Mouse (Mus musculus): Measurements from ENCODE around the gene Slc22a18. TPM values are rescaled to one million over a fixed set of nuclear protein-coding genes. Genes with fewer than 3 reads are reported as not detected.

Slc22a18 gene
- polyA plus RNA-seq (2015; fragmentation: Nextera tagmentation; extraction: Ambion mirVana) = 0.39 and 0.74 TPM in 2 replicates

GRCm38 (mm10) chr7:143473347-143474101, at the start of gene Slc22a18:
Gene Slc22a18, plus strand, starts transcription at chr7:143473736.
- peaks cover 16% of the 10 kb centered on the region for H3K27me3 ChIP-seq
- 54% methylated on average over 4 of the region's 4 CpGs for WGBS
- no peak within 1 kb of the TSS for H3K9ac ChIP-seq (replicated peaks)
- ATAC-seq = no peak
- H3K4me3 ChIP-seq (replicated peaks) = no peak within 1 kb of the TSS
- peaks cover 5% of the 10 kb centered on the region; the same call in 1 of the 2 replicates for H3K4me1 ChIP-seq (replicated peaks)
- H3K36me3 ChIP-seq = no peaks in the 10 kb centered on the region
- no peaks in the 10 kb centered on the region for H3K9me3 ChIP-seq
- no peak within 1 kb of the TSS for H3K27ac ChIP-seq
- H3K4me2 ChIP-seq (replicated peaks) = no peak within 1 kb of the TSS

- peaks cover 28% of the 10 kb centered on the region for H3K4me1 ChIP-seq (replicated peaks)
- ATAC-seq = peak; percentile 86
- peaks cover 4% of the 10 kb centered on the region; the same call in 1 of the 2 replicates for H3K27me3 ChIP-seq
- peak overlapping the region; percentile 19; the same call in 1 of the 2 replicates for H3K4me2 ChIP-seq (replicated peaks)
- H3K4me3 ChIP-seq (replicated peaks) = no peak overlapping the region
- H3K9me3 ChIP-seq = no peaks in the 10 kb centered on the region
- H3K27ac ChIP-seq = peak overlapping the region; percentile 72
- 14% methylated on average over 23 of the region's 23 CpGs for WGBS
- no peaks in the 10 kb centered on the region for H3K36me3 ChIP-seq
- H3K9ac ChIP-seq (replicated peaks) = no peak overlapping the region; the same call in 1 of the 2 replicates
Observed at GRCm38 (mm10) chr7:143428142-143428813, 45.3 kb upstream of the Slc22a18 start.

- Histone ChIP-seq H3K27ac (peak overlapping the region; percentile 72), H3K9ac (replicated peaks) (no peak overlapping the region; the same call in 1 of the 2 replicates)
- peak; percentile 53; the same call in 1 of the 2 replicates for ATAC-seq
Observed at GRCm38 (mm10) chr7:143428814-143429499, 44.6 kb upstream of the Slc22a18 start.

GRCm38 (mm10) chr7:143432631-143433030, 40.9 kb upstream of the Slc22a18 start:
- no peak overlapping the region for H3K27ac ChIP-seq
- no peak for ATAC-seq
- no peak overlapping the region for H3K4me3 ChIP-seq (replicated peaks)
- 88% methylated on average over 1 of the region's 1 CpGs for WGBS
- no peak overlapping the region for H3K9ac ChIP-seq (replicated peaks)
- 0 out of 2 replicates have a peak, but pooled peaks cover 4% of the 10 kb centered on the region for H3K27me3 ChIP-seq
- H3K4me2 ChIP-seq (replicated peaks) = no peak overlapping the region
- peaks cover 36% of the 10 kb centered on the region for H3K4me1 ChIP-seq (replicated peaks)
- H3K9me3 ChIP-seq = no peaks in the 10 kb centered on the region
- H3K36me3 ChIP-seq = no peaks in the 10 kb centered on the region

More at GRCm38 (mm10) chr7:143428814-143429499, 44.6 kb upstream of the Slc22a18 start:
- peaks cover 4% of the 10 kb centered on the region; the same call in 1 of the 2 replicates for H3K27me3 ChIP-seq
- 18% methylated on average over 2 of the region's 2 CpGs for WGBS
- no peaks in the 10 kb centered on the region for H3K36me3 ChIP-seq
- no peak overlapping the region for H3K4me3 ChIP-seq (replicated peaks)
- H3K9me3 ChIP-seq = no peaks in the 10 kb centered on the region
- H3K4me1 ChIP-seq (replicated peaks) = peaks cover 32% of the 10 kb centered on the region
- H3K4me2 ChIP-seq (replicated peaks) = peak overlapping the region; percentile 19; the same call in 1 of the 2 replicates

GRCm38 (mm10) chr7:143433331-143433730, 40.2 kb upstream of the Slc22a18 start:
- H3K9ac ChIP-seq (replicated peaks) = no peak overlapping the region
- no peaks in the 10 kb centered on the region for H3K9me3 ChIP-seq
- ATAC-seq = no peak
- H3K36me3 ChIP-seq = no peaks in the 10 kb centered on the region
- no peak overlapping the region for H3K4me3 ChIP-seq (replicated peaks)
- WGBS = 57% methylated on average over 7 of the region's 7 CpGs
- no peak overlapping the region for H3K27ac ChIP-seq
- H3K27me3 ChIP-seq = 0 out of 2 replicates have a peak, but pooled peaks cover 4% of the 10 kb centered on the region
- H3K4me2 ChIP-seq (replicated peaks) = no peak overlapping the region
- H3K4me1 ChIP-seq (replicated peaks) = peaks cover 35% of the 10 kb centered on the region

GRCm38 (mm10) chr7:143437231-143437893, 36.2 kb upstream of the Slc22a18 start:
- Histone ChIP-seq H3K4me1 (replicated peaks) (peaks cover 35% of the 10 kb centered on the region), H3K36me3 (no peaks in the 10 kb centered on the region), H3K9me3 (no peaks in the 10 kb centered on the region), H3K4me3 (replicated peaks) (peak overlapping the region; percentile 44), H3K9ac (replicated peaks) (peak overlapping the region; percentile 78), H3K27ac (peak overlapping the region; percentile 76), H3K4me2 (replicated peaks) (peak overlapping the region; percentile 80), H3K27me3 (0 out of 2 replicates have a peak, but pooled peaks cover 15% of the 10 kb centered on the region)
- peak; percentile 79 for ATAC-seq
- WGBS = 19% methylated on average over 14 of the region's 18 CpGs

GRCm38 (mm10) chr7:143437894-143438581, 35.5 kb upstream of the Slc22a18 start:
- Histone ChIP-seq H3K4me1 (replicated peaks) (peaks cover 33% of the 10 kb centered on the region), H3K9ac (replicated peaks) (peak overlapping the region; percentile 78), H3K9me3 (no peaks in the 10 kb centered on the region), H3K27me3 (peaks cover 19% of the 10 kb centered on the region; the same call in 1 of the 2 replicates), H3K4me3 (replicated peaks) (peak overlapping the region; percentile 44), H3K4me2 (replicated peaks) (peak overlapping the region; percentile 80), H3K27ac (peak overlapping the region; percentile 76), H3K36me3 (no peaks in the 10 kb centered on the region)
- ATAC-seq = peak; percentile 87
- WGBS = under 1% methylated on average over 40 of the region's 63 CpGs

- Histone ChIP-seq H3K27ac (no peak overlapping the region), H3K36me3 (no peaks in the 10 kb centered on the region), H3K4me3 (replicated peaks) (no peak overlapping the region), H3K4me2 (replicated peaks) (peak overlapping the region; percentile 80), H3K4me1 (replicated peaks) (peaks cover 36% of the 10 kb centered on the region), H3K9me3 (no peaks in the 10 kb centered on the region), H3K27me3 (peaks cover 25% of the 10 kb centered on the region; the same call in 1 of the 2 replicates), H3K9ac (replicated peaks) (no peak overlapping the region)
- ATAC-seq = no peak
- WGBS = 62% methylated on average over 1 of the region's 1 CpGs
Observed at GRCm38 (mm10) chr7:143438965-143439364, 34.6 kb upstream of the Slc22a18 start.

- H3K27me3 ChIP-seq = peaks cover 25% of the 10 kb centered on the region; the same call in 1 of the 2 replicates
- peak overlapping the region; percentile 60 for H3K4me2 ChIP-seq (replicated peaks)
- H3K4me1 ChIP-seq (replicated peaks) = peaks cover 43% of the 10 kb centered on the region
- H3K9ac ChIP-seq (replicated peaks) = no peak overlapping the region
- ATAC-seq = peak; percentile 1; the same call in 1 of the 2 replicates
- no peaks in the 10 kb centered on the region for H3K36me3 ChIP-seq
- WGBS = 12% methylated on average over 8 of the region's 8 CpGs
- no peak overlapping the region for H3K4me3 ChIP-seq (replicated peaks)
- no peaks in the 10 kb centered on the region for H3K9me3 ChIP-seq
- peak overlapping the region; percentile 90 for H3K27ac ChIP-seq
Observed at GRCm38 (mm10) chr7:143444580-143444954, 29.0 kb upstream of the Slc22a18 start.

- 1% methylated on average over 55 of the region's 55 CpGs for WGBS
- Histone ChIP-seq H3K4me1 (replicated peaks) (peaks cover 42% of the 10 kb centered on the region), H3K27me3 (peaks cover 24% of the 10 kb centered on the region; the same call in 1 of the 2 replicates), H3K9me3 (no peaks in the 10 kb centered on the region), H3K36me3 (no peaks in the 10 kb centered on the region), H3K4me2 (replicated peaks) (peak overlapping the region; percentile 60), H3K4me3 (replicated peaks) (peak overlapping the region; percentile 38), H3K27ac (peak overlapping the region; percentile 90), H3K9ac (replicated peaks) (peak overlapping the region; percentile 69)
- peak; percentile 65 for ATAC-seq
Observed at GRCm38 (mm10) chr7:143444955-143445648, 28.4 kb upstream of the Slc22a18 start.

Measured in midbrain, embryonic 13.5 days (tissue).